Mouse (Mus musculus): ENCODE data around the gene Pdcl2.

Gene Pdcl2

GRCm38 (mm10) chr5:76330953-76331352 is at the start of gene Pdcl2:
TSS of gene Pdcl2 (minus strand) at chr5:76331156.
- no peak for DNase-seq

- DNase-seq = no peak
These were observed 48.3 kb upstream of the Pdcl2 start for GRCm38 (mm10) chr5:76379216-76379615.

GRCm38 (mm10) chr5:76369215-76369840 is 38.4 kb upstream of the Pdcl2 start:
- DNase-seq = no peak

GRCm38 (mm10) chr5:76365406-76365805 is 34.5 kb upstream of the Pdcl2 start:
- DNase-seq = no peak

GRCm38 (mm10) chr5:76363453-76364104 is 32.6 kb upstream of the Pdcl2 start, which contains the start of gene Nmu:
TSS of gene Nmu (minus strand) at chr5:76363788.
- DNase-seq = no peak

- DNase-seq = no peak
These were observed 29.8 kb upstream of the Pdcl2 start for GRCm38 (mm10) chr5:76360786-76361185.

GRCm38 (mm10) chr5:76360057-76360456 is 29.1 kb upstream of the Pdcl2 start:
- DNase-seq = no peak

GRCm38 (mm10) chr5:76351953-76352611 is 21.1 kb upstream of the Pdcl2 start:
- DNase-seq = no peak

- no peak for DNase-seq
These were observed 20.6 kb upstream of the Pdcl2 start for GRCm38 (mm10) chr5:76351537-76351936.

- no peak for DNase-seq
These were observed 15.2 kb upstream of the Pdcl2 start for GRCm38 (mm10) chr5:76346137-76346536.

- no peak for DNase-seq
These were observed 10.0 kb upstream of the Pdcl2 start for GRCm38 (mm10) chr5:76340931-76341330.

GRCm38 (mm10) chr5:76337100-76337499 is 6.1 kb upstream of the Pdcl2 start:
- no peak for DNase-seq

GRCm38 (mm10) chr5:76333833-76334232 is 2.9 kb upstream of the Pdcl2 start:
- no peak for DNase-seq

- DNase-seq = no peak
These were observed 3.7 kb downstream of the Pdcl2 start for GRCm38 (mm10) chr5:76327296-76327695.

GRCm38 (mm10) chr5:76325113-76325512 is 5.8 kb downstream of the Pdcl2 start:
- DNase-seq = no peak

- no peak for DNase-seq
These were observed 9.4 kb downstream of the Pdcl2 start for GRCm38 (mm10) chr5:76321249-76322196.

- no peak for DNase-seq
These were observed 22.8 kb downstream of the Pdcl2 start for GRCm38 (mm10) chr5:76308206-76308605.

GRCm38 (mm10) chr5:76306261-76306660 is 24.7 kb downstream of the Pdcl2 start:
- no peak for DNase-seq

- no peak for DNase-seq
These were observed 25.3 kb downstream of the Pdcl2 start for GRCm38 (mm10) chr5:76305616-76306015.

GRCm38 (mm10) chr5:76304452-76305341 is 26.3 kb downstream of the Pdcl2 start, which contains the start of gene Clock:
TSS of gene Clock (minus strand) at chr5:76304792.
- peak; percentile 89 for DNase-seq

- DNase-seq = peak; percentile 84
These were observed 27.1 kb downstream of the Pdcl2 start for GRCm38 (mm10) chr5:76303745-76304451.
